Mouse (Mus musculus) heart, embryonic 14.5 days (tissue): ENCODE data around the gene Hacd2. TPM values are rescaled to one million over a fixed set of nuclear protein-coding genes. Genes with fewer than 3 reads are reported as not detected.

Experiments
- ATAC-seq: fragments of 200-750 bp; cut with Nextera tagmentation; 2 replicates; pipeline ENCODE4 v1.8.0; 2017; ENCODE audit warnings: low read depth, moderate TSS enrichment; ENCODE audit not compliant: insufficient number of reproducible peaks, insufficient read depth, low FRiP score
- H3K27ac ChIP-seq, 2 experiments: fragments of 200-500 bp in 1 of 2; fragments of 300-500 bp in 1 of 2; sonication (generic) in 1 of 2; replicated peaks in 1 of 2; 2 replicates each; pipeline ENCODE4 v1.5.1; 2012 to 2014; ENCODE audit warnings: low read depth in 2 of 2, low read length in 2 of 2, control low read depth in 1 of 2, mild to moderate bottlenecking in 1 of 2, mixed read lengths in 1 of 2; ENCODE audit not compliant: control insufficient read depth in 1 of 2, insufficient read depth in 1 of 2
- H3K27me3 ChIP-seq: fragments of 300-500 bp; sonication (generic); 2 replicates; pipeline ENCODE4 v1.6.1; 2014; ENCODE audit warnings: mild to moderate bottlenecking, low read length, control low read depth; ENCODE audit not compliant: control insufficient read depth, insufficient read depth
- H3K36me3 ChIP-seq: fragments of 300-500 bp; sonication (generic); 2 replicates; pipeline ENCODE4 v1.6.1; 2014; ENCODE audit warnings: mild to moderate bottlenecking, control low read depth, low read length, mixed read lengths; ENCODE audit not compliant: control insufficient read depth, insufficient read depth
- H3K4me1 ChIP-seq, 2 experiments: fragments of 200-500 bp in 1 of 2; fragments of 300-500 bp in 1 of 2; sonication (generic) in 1 of 2; 2 replicates each; pipeline ENCODE4 v1.6.1; 2012 to 2014; ENCODE audit warnings: low read length in 2 of 2, control low read depth in 1 of 2, mixed read lengths in 1 of 2; ENCODE audit not compliant: control insufficient read depth in 2 of 2, insufficient read depth in 2 of 2
- H3K4me2 ChIP-seq: fragments of 300-500 bp; sonication (generic); 2 replicates; pipeline ENCODE4 v1.6.1; 2014; ENCODE audit warnings: mild to moderate bottlenecking, low read length
- H3K4me3 ChIP-seq, 2 experiments: fragments of 200-500 bp in 1 of 2; fragments of 300-500 bp in 1 of 2; sonication (generic) in 1 of 2; 2 replicates each; pipeline ENCODE4 v1.5.1; 2012 to 2014; ENCODE audit warnings: low read length in 2 of 2, mild to moderate bottlenecking in 2 of 2, control low read depth in 1 of 2, low read depth in 1 of 2, moderate library complexity in 1 of 2; ENCODE audit not compliant: control insufficient read depth in 1 of 2, insufficient read depth in 1 of 2
- H3K9ac ChIP-seq: fragments of 300-500 bp; sonication (generic); 2 replicates; pipeline ENCODE4 v1.6.1; 2014; ENCODE audit warnings: mild to moderate bottlenecking, low read length
- H3K9me3 ChIP-seq: fragments of 300-500 bp; sonication (generic); 2 replicates; pipeline ENCODE4 v1.6.1; 2016; ENCODE audit warnings: low read length, control low read depth; ENCODE audit not compliant: control insufficient read depth
- WGBS: fragments of 180-500 bp; shearing (Covaris S2); extraction: QIAGEN DNeasy Blood & Tissue Kit; methylation state at CpG from one replicate; pipeline ENCODE4 v1.1.7; 2014; 5-methylcytosine and 5-hydroxymethylcytosine counted together
- polyA plus RNA-seq: library from polyadenylated mRNA; unstranded; fragments of >200 nt; fragmentation: Nextera tagmentation; extraction: Ambion mirVana; gene quantifications from 2 replicates; pipeline ENCODE4 v1.2.1, GENCODE M21; 2014

The Hacd2 gene
- polyA plus RNA-seq, 1 experiment from 2014 or later = 32.9 TPM

DNA sequence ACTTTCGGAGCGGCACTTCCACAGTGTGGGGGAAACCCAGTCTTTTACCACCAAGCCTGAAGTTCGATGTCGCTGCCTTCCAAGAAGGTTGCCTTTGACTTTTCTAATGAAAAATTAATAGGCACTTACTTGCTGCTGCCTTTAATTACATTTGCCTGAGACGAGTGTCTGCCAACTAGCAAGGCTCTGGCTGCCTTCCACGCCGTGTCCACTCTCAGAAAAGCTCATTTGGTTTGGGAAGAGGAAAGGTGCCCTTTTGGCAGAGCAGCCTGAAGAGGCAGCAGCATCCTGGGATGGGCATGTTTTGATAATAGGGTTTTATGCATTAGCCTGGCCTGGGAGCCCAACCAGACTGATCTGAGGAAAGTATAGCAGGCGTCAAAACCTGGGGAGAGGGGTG lies 119.6 kb downstream of the Hacd2 start:
- Histone ChIP-seq H3K4me1 (peaks cover 11 to 17% of the 10 kb centered on the region in 2 experiments), H3K4me3 (no peak overlapping the region), H3K36me3 (no peaks in the 10 kb centered on the region), H3K27ac (no peak overlapping the region), H3K9ac (no peak overlapping the region), H3K27me3 (no peaks in the 10 kb centered on the region), H3K4me2 (no peak overlapping the region), H3K9me3 (no peaks in the 10 kb centered on the region)
- ATAC-seq = no peak
- 76% methylated on average over 8 of the region's 8 CpGs for WGBS

- H3K4me3 ChIP-seq = no peak overlapping the region
- peaks cover 0 to 7% of the 10 kb centered on the region in 2 experiments; a peak in 1 of 4 replicates for H3K4me1 ChIP-seq
- H3K27me3 ChIP-seq = peaks cover 3% of the 10 kb centered on the region; the same call in 1 of the 2 replicates
- no peaks in the 10 kb centered on the region for H3K36me3 ChIP-seq
- peaks cover 5% of the 10 kb centered on the region; the same call in 1 of the 2 replicates for H3K9me3 ChIP-seq
- no peak overlapping the region for H3K9ac ChIP-seq
- no peak overlapping the region for H3K4me2 ChIP-seq
- no peak for ATAC-seq
- WGBS = 4% methylated on average over 4 of the region's 4 CpGs
- H3K27ac ChIP-seq = no peak overlapping the region
These were observed 123.9 kb downstream of the Hacd2 start for GRCm38 (mm10) chr16:35146153-35146552.

DNA sequence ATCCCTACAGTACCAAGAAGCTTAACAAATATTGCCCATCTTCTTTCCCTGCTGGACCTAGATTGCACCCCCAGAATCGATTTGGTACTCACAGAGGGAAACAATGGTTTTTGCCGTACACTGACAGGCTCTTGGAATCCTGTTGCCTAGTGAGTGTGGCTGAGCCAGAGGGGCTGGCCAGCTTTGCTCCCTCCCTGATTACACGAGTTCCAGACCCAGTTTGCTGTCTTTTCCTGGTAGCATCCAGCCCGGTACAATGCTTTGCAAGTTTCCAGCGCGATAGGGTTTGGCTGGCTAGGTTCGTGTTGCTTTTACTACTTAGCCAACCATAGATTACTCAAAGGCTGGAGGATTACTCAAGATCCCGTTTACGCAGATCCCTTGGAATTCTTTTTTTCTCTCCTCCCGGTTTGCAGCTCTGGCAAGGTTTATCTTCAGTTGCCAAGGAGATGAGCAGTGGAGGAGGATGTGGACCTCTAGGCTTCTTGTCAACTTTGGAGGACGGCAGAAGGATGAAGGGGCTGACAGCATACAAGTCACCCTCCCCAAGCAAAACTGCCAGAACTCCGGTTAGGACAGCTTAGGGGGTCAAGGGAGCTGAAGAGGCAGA lies 131.0 kb downstream of the Hacd2 start:
- 9% methylated on average over 12 of the region's 12 CpGs for WGBS
- H3K4me3 ChIP-seq = peak overlapping the region in 1 of 2 experiments; percentile 72; a peak in 1 of 4 replicates
- H3K4me2 ChIP-seq = peak overlapping the region; percentile 88
- H3K36me3 ChIP-seq = 0 out of 2 replicates have a peak, but pooled peaks cover 4% of the 10 kb centered on the region
- no peak overlapping the region for H3K27ac ChIP-seq
- peaks cover 7 to 19% of the 10 kb centered on the region in 2 experiments; a peak in 3 of 4 replicates for H3K4me1 ChIP-seq
- H3K9me3 ChIP-seq = no peaks in the 10 kb centered on the region
- no peak overlapping the region for H3K9ac ChIP-seq
- peaks cover 45% of the 10 kb centered on the region for H3K27me3 ChIP-seq
- no peak for ATAC-seq

GRCm38 (mm10) chr16:35154245-35154640 lies 132.0 kb downstream of the Hacd2 start:
- under 1% methylated on average over 29 of the region's 29 CpGs for WGBS
- Histone ChIP-seq H3K4me1 (peaks cover 10 to 27% of the 10 kb centered on the region in 2 experiments; a peak in 3 of 4 replicates), H3K36me3 (0 out of 2 replicates have a peak, but pooled peaks cover 7% of the 10 kb centered on the region), H3K4me2 (peak overlapping the region; percentile 88), H3K27me3 (peaks cover 45% of the 10 kb centered on the region), H3K9ac (peak overlapping the region; percentile 90), H3K4me3 (peak overlapping the region; percentile 57 to 72), H3K9me3 (no peaks in the 10 kb centered on the region), H3K27ac (peak overlapping the region; percentile 58 to 89)
- ATAC-seq = peak; percentile 51

DNA sequence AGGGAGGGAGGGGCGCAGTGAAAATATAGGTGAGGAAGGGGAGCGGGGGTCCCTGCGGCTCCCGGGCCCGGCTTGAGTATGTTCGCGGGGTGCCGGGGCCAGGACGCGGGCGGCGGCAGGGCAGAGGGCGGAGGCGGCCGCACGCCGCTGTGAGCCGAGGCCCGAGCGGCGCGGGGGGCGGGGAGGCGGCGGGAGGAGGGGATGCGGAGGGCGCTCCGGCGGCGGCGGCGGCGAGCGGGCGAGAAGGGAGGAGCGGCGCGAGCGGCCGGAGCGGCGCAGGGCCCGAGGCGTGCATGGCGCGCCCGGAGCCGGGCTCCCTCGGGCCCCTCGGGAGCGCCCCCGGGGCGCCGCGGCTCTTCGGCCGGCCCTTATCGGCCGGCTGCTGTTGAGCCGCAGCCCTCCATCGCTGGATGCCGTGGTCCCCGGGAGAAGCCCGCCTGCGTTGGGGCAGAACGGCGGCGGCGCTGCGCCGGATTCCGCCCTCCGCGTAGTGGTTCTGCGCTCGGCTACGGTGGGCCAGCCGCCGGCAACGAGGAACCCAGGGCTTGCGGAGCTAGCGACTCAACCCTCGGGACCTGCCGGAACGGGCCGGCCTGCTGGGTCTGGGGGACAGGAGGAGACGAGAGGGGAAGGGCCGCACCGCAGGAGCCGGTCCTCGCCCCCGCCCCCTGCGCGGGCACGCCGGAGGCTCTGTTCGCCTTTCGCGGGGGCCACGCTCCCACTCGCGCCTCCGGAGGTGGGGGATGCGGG lies 132.6 kb downstream of the Hacd2 start, which contains the start of gene Adcy5:
TSS of gene Adcy5 (plus strand) at position 237 of the 750 bp plus-strand sequence.
- Histone ChIP-seq H3K27me3 (peaks cover 45% of the 10 kb centered on the region), H3K27ac (peak within 1 kb of the TSS; percentile 83 to 89), H3K36me3 (peaks cover 8% of the 10 kb centered on the region; the same call in 1 of the 2 replicates), H3K9me3 (no peaks in the 10 kb centered on the region), H3K4me3 (peak within 1 kb of the TSS; percentile 57 to 72), H3K4me1 (peaks cover 12 to 33% of the 10 kb centered on the region in 2 experiments), H3K4me2 (peak within 1 kb of the TSS; percentile 88), H3K9ac (peak within 1 kb of the TSS; percentile 90)
- peak; percentile 62 for ATAC-seq
- WGBS = under 1% methylated on average over 60 of the region's 104 CpGs

GRCm38 (mm10) chr16:35155391-35156305 lies 133.4 kb downstream of the Hacd2 start:
- H3K9me3 ChIP-seq = no peaks in the 10 kb centered on the region
- peak overlapping the region; percentile 88 for H3K4me2 ChIP-seq
- H3K4me1 ChIP-seq = peaks cover 16 to 41% of the 10 kb centered on the region in 2 experiments
- H3K4me3 ChIP-seq = peak overlapping the region; percentile 57 to 72
- WGBS = under 1% methylated on average over 74 of the region's 87 CpGs
- H3K27ac ChIP-seq = peak overlapping the region; percentile 83 to 89
- H3K9ac ChIP-seq = peak overlapping the region; percentile 90
- peak; percentile 59 for ATAC-seq
- H3K27me3 ChIP-seq = peaks cover 45% of the 10 kb centered on the region
- H3K36me3 ChIP-seq = peaks cover 11% of the 10 kb centered on the region; the same call in 1 of the 2 replicates

GRCm38 (mm10) chr16:35156306-35156695 lies 134.1 kb downstream of the Hacd2 start:
- Histone ChIP-seq H3K36me3 (peaks cover 11% of the 10 kb centered on the region; the same call in 1 of the 2 replicates), H3K4me1 (peaks cover 19 to 48% of the 10 kb centered on the region in 2 experiments), H3K4me2 (peak overlapping the region; percentile 88), H3K27me3 (peaks cover 40% of the 10 kb centered on the region), H3K9ac (peak overlapping the region; percentile 90), H3K4me3 (peak overlapping the region; percentile 57 to 72), H3K9me3 (no peaks in the 10 kb centered on the region), H3K27ac (peak overlapping the region; percentile 29 to 89; a peak in 3 of 4 replicates)
- no peak for ATAC-seq
- WGBS = 3% methylated on average over 43 of the region's 48 CpGs
